Mouse (Mus musculus) heart, embryonic 11.5 days (tissue): ENCODE data around the gene Sorcs1. TPM values are rescaled to one million over a fixed set of nuclear protein-coding genes. Genes with fewer than 3 reads are reported as not detected.

Experiments
- ATAC-seq: fragments of 200-750 bp; cut with Nextera tagmentation; replicated peaks from 2 replicates; pipeline ENCODE4 v1.8.0; 2017; ENCODE audit warnings: moderate library complexity; ENCODE audit not compliant: insufficient number of reproducible peaks, low FRiP score, low TSS enrichment
- H3K27ac ChIP-seq: fragments of 300-500 bp; sonication (generic); 2 replicates; pipeline ENCODE4 v1.5.1; 2014; ENCODE audit warnings: mild to moderate bottlenecking, low read depth, low read length
- H3K27me3 ChIP-seq: fragments of 300-500 bp; sonication (generic); 2 replicates; pipeline ENCODE4 v1.6.1; 2014; ENCODE audit warnings: mild to moderate bottlenecking, low read length, mixed read lengths; ENCODE audit not compliant: control insufficient read depth, insufficient read depth
- H3K36me3 ChIP-seq: fragments of 300-500 bp; sonication (generic); 2 replicates; pipeline ENCODE4 v1.6.1; 2014; ENCODE audit warnings: mild to moderate bottlenecking, low read length, moderate library complexity, mixed read lengths; ENCODE audit not compliant: control insufficient read depth, insufficient read depth
- H3K4me1 ChIP-seq: fragments of 300-500 bp; sonication (generic); 2 replicates; pipeline ENCODE4 v1.6.1; 2014; ENCODE audit warnings: low read length; ENCODE audit not compliant: control insufficient read depth, insufficient read depth
- H3K4me2 ChIP-seq: fragments of 300-500 bp; sonication (generic); 2 replicates; pipeline ENCODE4 v1.6.1; 2014; ENCODE audit warnings: mild to moderate bottlenecking, moderate library complexity
- H3K4me3 ChIP-seq: fragments of 300-500 bp; sonication (generic); 2 replicates; pipeline ENCODE4 v1.5.1; 2014; ENCODE audit warnings: low read depth, low read length
- H3K9ac ChIP-seq: fragments of 300-500 bp; sonication (generic); 2 replicates; pipeline ENCODE4 v1.6.1; 2014; ENCODE audit warnings: mild to moderate bottlenecking, low read depth, low read length, moderate library complexity
- H3K9me3 ChIP-seq: fragments of 300-500 bp; sonication (generic); replicated peaks from 2 replicates; pipeline ENCODE4 v1.6.1; 2016; ENCODE audit warnings: low read length; ENCODE audit not compliant: control insufficient read depth
- WGBS: fragments of 180-500 bp; shearing (Covaris S2); extraction: QIAGEN DNeasy Blood & Tissue Kit; methylation state at CpG from one replicate; pipeline ENCODE4 v1.1.7; 2014; ENCODE audit not compliant: insufficient replicate concordance; 5-methylcytosine and 5-hydroxymethylcytosine counted together
- polyA plus RNA-seq: library from polyadenylated mRNA; unstranded; fragments of >200 nt; fragmentation: Nextera tagmentation; extraction: Ambion mirVana; gene quantifications from 2 replicates; pipeline ENCODE4 v1.2.1, GENCODE M21; 2014

Sorcs1 gene
- polyA plus RNA-seq, 1 experiment from 2014 or later, result 0.79 TPM

DNA sequence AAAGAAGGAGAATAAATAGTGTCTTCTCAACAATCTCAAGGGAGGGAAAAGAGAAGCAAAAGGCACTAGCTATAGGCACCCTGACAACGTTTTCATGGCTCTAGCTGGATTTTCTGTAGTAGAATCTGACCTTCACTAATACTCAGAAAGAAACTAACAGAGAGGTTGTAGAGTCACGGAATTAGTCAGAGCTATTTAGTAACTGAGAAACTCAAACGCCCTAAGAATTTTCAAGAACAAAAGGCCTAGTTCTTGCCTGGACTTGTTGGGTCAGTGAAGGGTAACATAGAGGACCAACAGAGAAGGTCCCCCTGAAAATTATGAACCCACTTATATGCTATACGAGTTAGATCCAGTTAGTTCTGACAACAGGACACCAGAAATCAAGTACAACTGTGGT is 81.1 kb downstream of the Sorcs1 start:
- H3K9me3 ChIP-seq, result no peaks in the 10 kb centered on the region
- H3K4me3 ChIP-seq, result no peak overlapping the region
- no peaks in the 10 kb centered on the region for H3K36me3 ChIP-seq
- 77% methylated on average over 4 of the region's 4 CpGs for WGBS
- H3K27me3 ChIP-seq, result no peaks in the 10 kb centered on the region
- no peak for ATAC-seq
- no peaks in the 10 kb centered on the region for H3K4me1 ChIP-seq
- no peak overlapping the region for H3K27ac ChIP-seq
- H3K4me2 ChIP-seq, result no peak overlapping the region
- H3K9ac ChIP-seq, result no peak overlapping the region

DNA sequence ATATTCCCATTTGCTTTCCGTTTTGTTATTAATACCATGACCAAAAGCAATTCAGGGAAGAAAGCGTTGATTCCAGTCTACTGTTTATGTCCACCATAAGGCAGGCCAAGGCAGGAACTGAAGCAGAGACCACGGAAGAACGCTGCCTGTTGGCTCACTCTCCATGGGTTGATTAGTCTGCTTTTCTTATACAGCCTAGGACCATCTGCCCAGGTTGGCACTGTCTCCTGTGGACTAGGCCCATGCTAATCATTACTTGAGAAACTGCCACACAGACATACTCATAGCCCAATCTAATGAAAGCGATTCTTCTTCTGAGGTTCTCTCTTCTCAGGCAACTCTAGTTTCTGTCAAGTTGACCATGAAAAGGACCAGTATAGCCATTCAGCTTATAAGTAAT is 92.3 kb downstream of the Sorcs1 start:
- Histone ChIP-seq H3K4me3 (no peak overlapping the region), H3K9me3 (no peaks in the 10 kb centered on the region), H3K36me3 (no peaks in the 10 kb centered on the region), H3K9ac (no peak overlapping the region), H3K27ac (no peak overlapping the region), H3K27me3 (no peaks in the 10 kb centered on the region), H3K4me2 (no peak overlapping the region), H3K4me1 (no peaks in the 10 kb centered on the region)
- ATAC-seq, result no peak
- 85% methylated on average over 5 of the region's 5 CpGs for WGBS

DNA sequence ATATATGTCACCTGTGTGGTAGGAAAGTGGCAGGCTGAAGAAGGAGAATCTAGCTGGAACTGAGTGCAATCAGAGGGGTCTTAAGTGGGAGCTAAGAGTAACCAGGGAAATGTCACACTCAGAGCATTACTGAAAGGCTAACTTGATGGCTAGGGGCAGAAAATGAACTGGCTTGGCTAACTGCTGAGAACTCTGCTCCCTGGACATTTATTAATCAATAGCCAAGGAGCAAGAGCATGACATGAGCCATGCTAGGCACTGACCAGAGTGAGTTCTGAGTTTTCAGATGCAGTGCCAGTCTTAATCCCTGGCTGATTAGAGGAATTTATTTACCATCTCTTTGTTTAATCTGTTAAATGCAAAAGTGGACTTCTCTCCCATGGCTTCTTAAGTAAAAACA is 95.5 kb downstream of the Sorcs1 start:
- H3K4me3 ChIP-seq, result no peak overlapping the region
- no peak overlapping the region for H3K4me2 ChIP-seq
- H3K27me3 ChIP-seq, result no peaks in the 10 kb centered on the region
- H3K27ac ChIP-seq, result no peak overlapping the region
- ATAC-seq, result no peak
- no peak overlapping the region for H3K9ac ChIP-seq
- H3K9me3 ChIP-seq, result no peaks in the 10 kb centered on the region
- H3K4me1 ChIP-seq, result no peaks in the 10 kb centered on the region
- H3K36me3 ChIP-seq, result no peaks in the 10 kb centered on the region

DNA sequence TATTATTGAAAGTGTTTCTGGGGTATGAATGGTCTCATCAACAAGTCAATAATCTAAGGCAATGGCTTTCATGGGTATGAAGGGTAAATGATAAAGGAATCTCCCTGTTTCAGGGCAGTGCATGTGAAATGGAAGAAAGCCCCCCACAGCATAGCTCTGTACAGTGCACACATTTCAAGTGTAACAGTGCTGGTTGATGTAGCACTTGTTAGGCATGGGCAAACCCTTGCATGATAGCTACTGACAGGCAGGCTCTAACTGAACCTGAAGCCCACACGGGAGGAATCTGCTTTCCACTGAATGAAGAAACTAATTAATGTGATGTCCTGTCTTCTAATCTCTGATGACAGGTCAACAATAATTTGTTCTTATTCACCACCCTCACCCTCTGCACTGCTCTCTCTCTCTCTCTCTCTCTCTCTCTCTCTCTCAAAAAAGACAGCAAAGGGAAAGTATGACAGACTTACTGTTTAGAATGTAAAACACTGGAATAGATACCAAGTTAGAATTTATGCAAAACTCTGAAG is 108.7 kb downstream of the Sorcs1 start:
- no peak for ATAC-seq
- Histone ChIP-seq H3K4me1 (no peaks in the 10 kb centered on the region), H3K4me2 (no peak overlapping the region), H3K36me3 (no peaks in the 10 kb centered on the region), H3K4me3 (no peak overlapping the region), H3K27ac (no peak overlapping the region), H3K9ac (no peak overlapping the region), H3K9me3 (no peaks in the 10 kb centered on the region), H3K27me3 (no peaks in the 10 kb centered on the region)
- 41% methylated on average over 1 of the region's 1 CpGs for WGBS

DNA sequence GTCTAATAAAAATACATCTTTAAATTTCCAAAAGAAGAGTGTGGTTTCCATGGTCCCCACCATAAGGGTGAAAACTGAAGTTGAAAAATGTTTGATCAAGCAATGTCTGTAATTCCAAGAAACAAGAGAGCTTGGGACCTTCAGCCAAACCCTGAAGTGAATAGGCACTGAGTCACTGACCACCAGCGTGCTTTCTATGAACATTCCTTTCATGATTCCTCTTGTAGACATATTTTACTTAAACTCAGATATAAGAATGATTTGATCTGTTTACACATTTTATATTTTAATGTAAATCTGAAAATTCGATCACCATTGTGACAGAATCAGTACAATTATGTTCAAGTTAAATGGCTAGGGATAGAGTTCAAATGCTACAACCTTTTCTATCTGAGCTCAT is 112.1 kb downstream of the Sorcs1 start:
- no peaks in the 10 kb centered on the region for H3K27me3 ChIP-seq
- H3K4me3 ChIP-seq, result no peak overlapping the region
- no peak overlapping the region for H3K4me2 ChIP-seq
- no peaks in the 10 kb centered on the region for H3K4me1 ChIP-seq
- H3K27ac ChIP-seq, result no peak overlapping the region
- 76% methylated on average over 2 of the region's 2 CpGs for WGBS
- H3K36me3 ChIP-seq, result no peaks in the 10 kb centered on the region
- no peak overlapping the region for H3K9ac ChIP-seq
- ATAC-seq, result no peak
- no peaks in the 10 kb centered on the region for H3K9me3 ChIP-seq

DNA sequence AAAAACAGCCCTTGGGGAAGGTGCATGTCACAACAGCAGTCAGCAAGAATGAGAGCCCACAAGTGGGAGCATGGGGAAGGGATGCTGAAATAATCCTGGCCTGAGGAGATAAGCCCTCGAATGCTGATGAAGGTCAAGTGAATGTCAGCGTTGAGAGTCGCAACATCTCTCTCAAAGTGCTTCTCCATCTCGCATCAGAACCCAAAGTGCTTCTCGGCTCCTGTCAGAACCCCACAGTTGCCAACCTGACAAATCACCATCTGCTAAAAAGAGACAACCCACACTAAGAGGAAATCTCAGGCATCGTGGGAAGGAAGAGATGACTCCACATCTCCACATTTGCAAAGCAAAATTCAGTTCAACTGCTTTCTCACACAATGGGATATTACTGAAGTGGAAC is 119.7 kb downstream of the Sorcs1 start:
- Histone ChIP-seq H3K9ac (no peak overlapping the region), H3K36me3 (no peaks in the 10 kb centered on the region), H3K4me3 (no peak overlapping the region), H3K9me3 (no peaks in the 10 kb centered on the region), H3K4me1 (no peaks in the 10 kb centered on the region), H3K27ac (no peak overlapping the region), H3K4me2 (no peak overlapping the region), H3K27me3 (no peaks in the 10 kb centered on the region)
- no peak for ATAC-seq
- WGBS, result 38% methylated on average over 6 of the region's 6 CpGs

DNA sequence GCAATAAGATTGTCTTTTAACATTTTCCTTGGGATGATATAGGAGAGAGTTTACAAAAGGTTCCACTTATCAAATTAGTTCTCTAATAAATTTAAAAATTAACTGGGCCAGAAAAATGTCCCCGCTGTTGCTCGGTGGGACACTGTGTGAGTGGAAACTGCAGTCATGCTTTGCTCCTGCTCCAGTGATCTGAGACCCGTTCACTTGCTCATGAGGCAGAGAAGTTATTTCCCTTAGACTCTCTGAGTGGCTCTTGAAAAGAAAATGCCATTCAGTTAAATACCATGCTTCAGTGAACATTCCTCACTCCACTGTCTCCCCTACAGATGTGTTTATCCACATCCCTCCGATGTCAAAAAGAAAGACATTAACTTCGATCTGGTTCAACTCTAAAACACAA is 144.4 kb downstream of the Sorcs1 start:
- H3K9me3 ChIP-seq, result no peaks in the 10 kb centered on the region
- no peak overlapping the region for H3K9ac ChIP-seq
- H3K36me3 ChIP-seq, result no peaks in the 10 kb centered on the region
- H3K4me1 ChIP-seq, result no peaks in the 10 kb centered on the region
- no peak overlapping the region for H3K27ac ChIP-seq
- no peak overlapping the region for H3K4me3 ChIP-seq
- 74% methylated on average over 5 of the region's 5 CpGs for WGBS
- H3K4me2 ChIP-seq, result no peak overlapping the region
- no peaks in the 10 kb centered on the region for H3K27me3 ChIP-seq
- ATAC-seq, result no peak

DNA sequence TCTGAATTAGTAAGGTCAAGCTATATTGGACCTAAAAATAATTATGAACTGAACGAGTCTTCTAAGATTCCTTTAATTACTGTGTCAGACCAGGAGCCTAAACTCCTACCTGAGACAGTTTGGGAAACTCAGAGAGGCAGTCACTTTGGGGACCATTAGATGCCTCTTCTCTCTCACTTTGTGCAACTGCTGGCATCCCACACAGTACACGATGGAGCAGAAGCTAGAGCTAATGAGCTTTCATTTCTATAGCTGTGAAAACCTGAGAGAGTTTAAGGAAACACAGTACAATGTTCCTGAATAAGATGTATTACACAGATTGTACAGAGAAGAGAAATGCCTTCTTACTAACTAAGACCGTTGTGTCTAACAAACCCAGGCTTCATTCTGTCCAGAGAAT is 150.6 kb downstream of the Sorcs1 start:
- H3K27ac ChIP-seq, result no peak overlapping the region
- 81% methylated on average over 3 of the region's 3 CpGs for WGBS
- ATAC-seq, result no peak

DNA sequence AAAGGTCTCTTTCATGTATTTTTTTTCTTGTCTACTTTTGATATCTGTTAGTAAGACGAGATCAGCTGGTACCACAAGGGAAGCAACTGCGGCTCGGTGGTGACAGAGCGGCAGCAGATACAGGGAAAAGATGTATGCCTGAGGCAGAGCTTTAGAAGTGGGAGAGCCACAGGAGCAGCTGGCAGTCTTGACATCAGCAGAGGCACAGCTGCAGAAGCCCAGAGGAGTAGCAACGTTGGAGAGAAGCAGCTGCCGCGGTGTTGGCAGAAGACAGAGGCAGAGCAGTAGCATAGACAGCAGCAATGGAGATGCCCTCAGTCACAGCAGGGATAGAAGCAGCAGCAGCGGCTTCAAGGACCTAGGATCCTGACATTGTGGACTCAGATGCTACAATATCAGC is 152.4 kb downstream of the Sorcs1 start:
- Histone ChIP-seq H3K27ac (no peak overlapping the region), H3K27me3 (no peaks in the 10 kb centered on the region), H3K9me3 (no peaks in the 10 kb centered on the region), H3K9ac (no peak overlapping the region), H3K4me1 (no peaks in the 10 kb centered on the region), H3K4me3 (no peak overlapping the region), H3K36me3 (no peaks in the 10 kb centered on the region), H3K4me2 (no peak overlapping the region)
- WGBS, result 66% methylated on average over 8 of the region's 8 CpGs
- no peak for ATAC-seq

More for the DNA sequence above, 150.6 kb downstream of the Sorcs1 start:
- H3K36me3 ChIP-seq, result no peaks in the 10 kb centered on the region
- H3K9me3 ChIP-seq, result no peaks in the 10 kb centered on the region
- H3K4me2 ChIP-seq, result no peak overlapping the region
- no peak overlapping the region for H3K4me3 ChIP-seq
- H3K9ac ChIP-seq, result no peak overlapping the region
- H3K4me1 ChIP-seq, result no peaks in the 10 kb centered on the region
- no peaks in the 10 kb centered on the region for H3K27me3 ChIP-seq
